Mouse (Mus musculus): ENCODE measurements around the gene Ttc27.
A peak's percentile ranks its signal among the peaks of the same experiment; 100 is the strongest.

DNA sequence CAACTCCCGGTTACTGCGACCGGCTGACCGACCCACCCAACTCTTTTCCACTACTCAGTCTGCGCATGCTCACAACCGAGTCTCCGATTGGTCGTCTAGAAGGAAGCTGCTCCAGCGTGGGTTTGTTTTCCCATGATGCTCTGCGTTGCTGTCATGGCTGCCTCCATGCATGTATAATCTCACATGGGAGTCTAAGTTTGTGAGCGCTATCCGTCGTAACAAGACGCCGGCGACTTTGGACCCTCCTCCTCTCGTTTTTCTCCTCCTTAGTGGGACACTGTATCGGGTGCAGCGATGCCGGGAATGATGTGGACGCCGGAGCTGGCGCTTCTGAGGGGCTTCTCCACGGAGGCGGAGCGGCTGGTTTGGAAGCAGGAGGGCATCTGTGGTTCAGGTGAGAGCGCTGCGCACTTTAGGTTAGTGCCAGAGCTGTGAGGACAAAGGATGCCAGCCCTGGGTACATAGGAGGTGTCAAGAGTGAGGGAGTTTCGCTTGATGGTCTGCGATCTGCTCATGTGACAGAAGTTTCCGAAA, at the start of gene Ttc27:
- TF ChIP-seq USF1 (IDR thresholded peaks at IDR 0.05; ENCODE audit: low read depth, low read length) (peak; percentile 6; the same call in 1 of the 2 replicates), POLR2A (IDR thresholded peaks at IDR 0.05; ENCODE audit: low read depth, low read length) (peak; percentile 93), MYC (IDR thresholded peaks at IDR 0.05; ENCODE audit: low read depth, low read length) (peak; percentile 93), NELFE (IDR thresholded peaks at IDR 0.05; ENCODE audit: low read depth, low read length) (peak; percentile 80), MAFK (IDR thresholded peaks at IDR 0.05; ENCODE audit: insufficient replicate concordance, low read length) (no peak), ZC3H11A (IDR thresholded peaks at IDR 0.05; ENCODE audit: low read depth, low read length) (no peak), EP300 (IDR thresholded peaks at IDR 0.05; ENCODE audit: low read length) (no peak), CTCF (conservative IDR thresholded peaks at IDR 0.05 in 1 of 2, IDR thresholded peaks at IDR 0.05 in 1 of 2; ENCODE audit: low read depth in 2 of 2, low read length in 2 of 2) (no peak), ZMIZ1 (IDR thresholded peaks at IDR 0.05; ENCODE audit: low read depth, low read length) (peak; percentile 64; the same call in 1 of the 2 replicates), USF2 (conservative IDR thresholded peaks at IDR 0.05; ENCODE audit: low read depth, low read length) (no peak), ZNF384 (IDR thresholded peaks at IDR 0.05; ENCODE audit: low read depth, low read length) (peak; percentile 36; the same call in 1 of the 2 replicates), GABPA (IDR thresholded peaks at IDR 0.05; ENCODE audit: insufficient replicate concordance, low read depth, low read length) (no peak)

All from CH12.LX (cell line).